Mouse (Mus musculus): ENCODE results near the gene Dnajc28.
A peak's percentile ranks its signal among the peaks of the same experiment; 100 is the strongest.
"Not testable (repeated sequence)": the region's sequence is repeated elsewhere in the genome, so short reads cannot be mapped to it uniquely, and the experiment has no call there.

Dnajc28 gene

DNA sequence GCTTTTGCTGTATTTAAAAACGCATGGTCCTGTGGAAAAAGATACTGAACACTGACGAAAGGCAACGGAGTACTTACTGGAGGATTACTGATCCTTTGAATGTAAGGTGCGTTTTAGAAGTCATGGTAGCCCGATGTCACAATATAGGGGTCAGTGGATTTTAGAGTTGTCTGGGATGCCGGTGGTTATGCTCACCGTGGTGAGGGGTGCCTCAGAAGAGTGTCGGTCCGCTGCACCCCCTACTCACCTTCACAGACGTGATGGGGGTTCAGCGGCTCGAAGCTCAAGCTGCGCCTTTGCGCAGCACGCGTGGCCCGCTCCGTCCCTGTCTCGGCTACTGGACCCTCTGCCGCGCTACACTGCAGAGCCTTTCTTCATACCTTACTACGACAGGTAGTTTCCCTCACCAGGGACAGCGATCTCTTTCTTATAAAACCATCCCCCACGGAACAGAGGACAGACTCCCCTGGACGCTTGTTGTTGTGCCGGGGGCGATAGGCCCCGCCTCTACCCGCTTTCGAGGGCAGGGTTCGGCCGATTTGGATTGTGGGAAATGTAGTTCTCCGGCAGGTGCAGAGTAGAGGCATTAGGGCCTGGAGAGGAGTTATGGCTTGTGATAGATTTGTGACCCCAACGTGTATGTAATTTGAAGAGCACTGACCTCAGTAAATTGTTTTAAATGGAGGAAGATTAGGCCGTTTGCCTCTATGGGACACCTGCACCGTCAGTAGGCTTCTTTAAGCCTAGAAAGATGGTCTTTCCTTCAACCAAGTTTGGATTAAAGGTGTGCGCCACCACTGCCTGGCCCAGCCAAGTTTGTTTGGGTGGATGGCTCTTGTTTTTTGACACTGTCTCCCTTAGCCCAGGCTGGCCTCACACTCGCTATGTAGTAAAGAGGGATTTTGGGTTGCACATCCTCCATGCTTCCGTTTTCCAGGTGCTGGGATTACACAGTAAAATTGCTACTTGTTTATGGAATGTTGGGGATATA is at the start of gene Dnajc28:
Gene Dnajc28, minus strand, starts transcription at position 516 of the 991 bp plus-strand sequence.
- peak; percentile 86 to 94 for DNase-seq (ENCODE audit: inconsistent age in 2 of 2, low spot score in 1 of 2)

DNA sequence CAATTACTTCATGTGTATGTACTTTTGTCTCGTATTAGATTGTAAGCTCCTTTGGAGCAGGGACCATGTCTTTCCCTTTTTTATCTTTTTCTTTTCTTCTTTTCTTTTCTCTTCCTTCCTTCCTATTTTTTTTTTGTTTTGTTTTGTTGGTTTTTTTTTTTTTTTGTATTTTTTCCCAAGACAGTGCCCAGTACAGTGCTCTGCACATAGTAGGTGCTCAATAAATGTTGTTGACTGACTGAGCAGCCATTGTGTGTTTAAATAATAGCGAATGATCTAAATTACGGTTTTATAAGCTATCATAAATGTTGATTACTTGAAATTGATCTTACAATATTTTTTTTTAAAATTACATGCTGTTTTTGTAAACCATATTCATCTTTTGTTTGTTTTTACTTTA is 45.0 kb upstream of the Dnajc28 start:
- no peak for DNase-seq (ENCODE audit: inconsistent age in 2 of 2, low spot score in 1 of 2)

DNA sequence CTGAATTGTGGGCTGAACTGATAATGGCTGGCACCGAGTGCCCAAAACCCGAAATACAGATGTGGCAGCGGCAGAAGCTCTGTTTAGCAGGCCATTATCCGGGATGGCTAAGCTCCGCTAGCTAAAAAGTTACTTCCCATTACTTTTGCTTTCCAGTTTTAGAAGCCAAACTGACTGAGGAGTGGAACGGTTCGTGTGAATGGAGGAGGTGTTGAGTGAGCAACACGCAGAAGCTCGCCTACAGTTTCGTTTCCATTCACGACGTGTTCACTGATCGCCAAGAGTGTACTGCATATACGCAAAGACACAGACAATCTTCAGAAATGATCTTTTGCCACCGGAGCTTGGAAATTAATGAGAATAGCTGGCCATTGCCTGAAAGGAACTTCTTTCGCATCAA is 43.5 kb upstream of the Dnajc28 start:
- DNase-seq (ENCODE audit: inconsistent age in 2 of 2, low spot score in 1 of 2) = no peak

DNA sequence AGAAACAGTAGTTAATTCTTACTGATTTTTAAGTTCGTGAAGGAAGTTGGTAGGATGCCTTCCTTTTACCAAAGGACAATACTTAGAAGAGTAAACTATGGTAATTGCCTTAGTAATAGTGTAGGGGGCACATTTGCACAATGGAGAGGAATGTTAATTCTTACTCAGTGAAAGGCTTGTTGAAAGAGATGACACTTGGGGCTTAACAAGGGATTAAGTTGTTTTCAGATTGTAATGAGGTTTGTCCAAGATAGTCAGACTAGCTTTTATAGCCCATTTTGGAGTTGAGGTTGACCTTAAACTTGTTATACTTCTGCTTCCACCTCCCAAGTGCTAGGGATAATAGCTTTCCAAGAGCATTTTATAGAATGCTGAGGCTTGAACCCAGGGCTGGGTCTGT is 42.6 kb upstream of the Dnajc28 start:
- DNase-seq (ENCODE audit: inconsistent age in 2 of 2, low spot score in 1 of 2) = no peak

DNA sequence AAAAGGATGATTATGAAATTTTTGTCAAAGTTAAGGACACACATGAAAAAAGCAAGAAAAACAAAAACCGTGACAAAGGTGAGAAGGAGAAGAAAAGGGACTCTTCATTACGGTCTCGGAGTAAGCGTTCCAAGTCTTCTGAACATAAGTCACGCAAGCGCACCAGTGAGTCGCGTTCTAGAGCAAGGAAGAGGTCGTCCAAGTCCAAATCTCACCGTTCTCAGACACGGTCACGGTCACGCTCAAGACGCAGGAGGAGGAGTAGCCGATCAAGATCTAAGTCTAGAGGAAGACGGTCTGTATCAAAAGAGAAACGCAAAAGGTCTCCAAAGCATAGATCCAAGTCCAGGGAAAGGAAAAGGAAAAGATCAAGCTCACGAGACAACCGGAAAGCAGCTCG is 41.0 kb upstream of the Dnajc28 start:
- no peak for DNase-seq (ENCODE audit: inconsistent age in 2 of 2, low spot score in 1 of 2)

DNA sequence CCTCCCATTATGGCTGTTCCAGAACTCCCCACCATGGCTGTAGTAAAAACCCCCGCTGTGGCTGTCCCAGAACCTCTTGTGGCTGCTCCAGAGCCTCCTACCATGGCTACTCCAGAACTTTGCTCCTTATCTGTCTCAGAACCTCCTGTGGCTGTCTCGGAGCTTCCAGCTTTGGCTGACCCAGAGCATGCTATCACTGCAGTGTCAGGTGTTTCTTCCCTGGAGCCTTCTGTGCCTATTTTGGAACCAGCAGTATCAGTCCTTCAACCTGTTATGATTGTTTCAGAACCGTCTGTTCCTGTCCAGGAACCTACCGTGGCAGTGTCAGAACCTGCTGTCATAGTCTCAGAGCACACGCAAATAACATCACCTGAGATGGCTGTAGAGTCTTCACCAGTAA is 39.6 kb upstream of the Dnajc28 start:
- DNase-seq (ENCODE audit: inconsistent age in 2 of 2, low spot score in 1 of 2) = no peak

GRCm38 (mm10) chr16:91657285-91657684 is 38.5 kb upstream of the Dnajc28 start:
- no peak for DNase-seq (ENCODE audit: inconsistent age in 2 of 2, low spot score in 1 of 2)

DNA sequence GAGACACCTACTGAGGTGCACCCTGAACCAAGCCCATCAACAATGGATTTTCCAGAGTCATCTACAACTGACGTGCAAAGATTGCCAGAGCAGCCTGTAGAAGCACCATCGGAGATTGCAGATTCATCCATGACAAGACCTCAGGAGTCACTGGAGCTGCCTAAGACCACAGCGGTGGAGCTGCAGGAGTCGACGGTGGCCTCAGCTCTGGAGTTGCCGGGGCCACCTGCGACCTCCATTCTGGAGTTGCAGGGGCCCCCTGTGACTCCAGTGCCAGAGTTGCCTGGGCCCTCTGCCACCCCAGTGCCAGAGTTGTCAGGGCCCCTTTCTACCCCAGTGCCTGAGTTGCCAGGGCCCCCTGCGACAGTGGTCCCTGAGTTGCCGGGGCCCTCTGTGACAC is 36.5 kb upstream of the Dnajc28 start:
- DNase-seq (ENCODE audit: inconsistent age in 2 of 2, low spot score in 1 of 2) = no peak

GRCm38 (mm10) chr16:91652191-91652590 is 33.4 kb upstream of the Dnajc28 start:
- no peak for DNase-seq (ENCODE audit: inconsistent age in 2 of 2, low spot score in 1 of 2)

- DNase-seq (ENCODE audit: inconsistent age in 2 of 2, low spot score in 1 of 2) = no peak
Measured at GRCm38 (mm10) chr16:91649781-91650180, 31.0 kb upstream of the Dnajc28 start.

DNA sequence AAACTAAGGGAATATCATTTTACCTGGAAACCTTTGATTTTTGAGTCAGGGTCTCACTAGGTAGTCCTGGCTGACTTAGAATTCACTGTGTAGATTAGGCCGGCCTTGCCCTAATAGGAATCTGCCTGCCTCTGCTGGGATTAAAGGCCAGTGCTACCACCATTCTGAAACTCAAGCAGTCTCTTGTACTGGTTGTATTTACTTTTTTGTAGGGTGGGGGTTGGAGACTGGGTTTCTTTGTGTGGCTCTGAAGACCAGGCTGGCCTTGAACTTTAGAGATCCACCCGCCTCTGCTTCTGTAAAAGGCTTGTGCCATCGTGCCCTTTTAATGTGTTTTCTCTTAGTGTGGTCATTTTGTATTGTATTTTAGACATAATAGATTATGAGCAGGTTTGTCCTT is 30.4 kb upstream of the Dnajc28 start:
- DNase-seq (ENCODE audit: inconsistent age in 2 of 2, low spot score in 1 of 2) = peak; percentile 50 to 80

- peak; percentile 87 to 96 for DNase-seq (ENCODE audit: inconsistent age in 2 of 2, low spot score in 1 of 2)
Measured at GRCm38 (mm10) chr16:91648220-91648550, 29.4 kb upstream of the Dnajc28 start.

DNA sequence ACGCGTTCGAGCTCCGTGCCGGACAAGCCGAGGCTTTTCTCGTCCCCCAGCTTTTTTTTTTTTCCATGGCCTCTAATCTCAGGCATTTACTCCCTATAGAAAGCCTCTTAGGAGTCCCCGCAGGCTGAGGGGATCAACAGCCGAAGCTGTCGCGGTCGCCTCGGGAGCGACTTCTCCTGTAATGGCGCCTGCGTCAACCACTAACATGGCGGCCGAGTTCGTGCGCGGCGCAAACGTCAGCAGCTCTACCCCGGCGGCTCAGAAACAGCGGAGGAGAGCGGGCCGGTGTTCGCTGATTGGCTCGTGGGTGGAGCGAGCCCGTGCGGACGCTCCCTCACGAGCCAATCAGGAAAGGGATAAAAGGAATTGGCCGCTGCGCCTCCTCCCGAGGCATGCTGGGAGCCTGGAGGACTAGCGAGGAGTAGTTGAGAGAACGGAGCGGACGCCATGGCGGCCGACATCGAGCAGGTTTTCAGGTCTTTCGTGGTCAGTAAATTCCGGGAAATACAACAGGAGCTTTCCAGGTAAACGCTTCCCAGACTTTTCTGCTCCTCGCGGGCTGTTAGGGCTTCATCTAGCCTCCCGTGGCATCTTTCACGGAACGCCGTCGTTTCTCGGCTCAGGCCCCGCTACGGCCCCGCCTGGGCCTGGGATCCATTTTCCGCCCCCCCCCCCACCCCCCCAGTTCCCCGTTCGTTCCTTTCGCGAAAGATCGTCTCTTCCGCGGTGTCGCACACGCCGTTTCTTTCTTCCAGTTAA is 28.8 kb upstream of the Dnajc28 start, which contains the start of gene Son:
Gene Son, plus strand, starts transcription at position 46 of the 759 bp plus-strand sequence.
- peak; percentile 98 for DNase-seq (ENCODE audit: inconsistent age in 2 of 2, low spot score in 1 of 2)

GRCm38 (mm10) chr16:91646681-91647419 is 28.0 kb upstream of the Dnajc28 start, which contains the start of gene Gart:
Gene Gart, minus strand, starts transcription at chr16:91646952.
- DNase-seq (ENCODE audit: inconsistent age in 2 of 2, low spot score in 1 of 2) = peak; percentile 96 to 98

DNA sequence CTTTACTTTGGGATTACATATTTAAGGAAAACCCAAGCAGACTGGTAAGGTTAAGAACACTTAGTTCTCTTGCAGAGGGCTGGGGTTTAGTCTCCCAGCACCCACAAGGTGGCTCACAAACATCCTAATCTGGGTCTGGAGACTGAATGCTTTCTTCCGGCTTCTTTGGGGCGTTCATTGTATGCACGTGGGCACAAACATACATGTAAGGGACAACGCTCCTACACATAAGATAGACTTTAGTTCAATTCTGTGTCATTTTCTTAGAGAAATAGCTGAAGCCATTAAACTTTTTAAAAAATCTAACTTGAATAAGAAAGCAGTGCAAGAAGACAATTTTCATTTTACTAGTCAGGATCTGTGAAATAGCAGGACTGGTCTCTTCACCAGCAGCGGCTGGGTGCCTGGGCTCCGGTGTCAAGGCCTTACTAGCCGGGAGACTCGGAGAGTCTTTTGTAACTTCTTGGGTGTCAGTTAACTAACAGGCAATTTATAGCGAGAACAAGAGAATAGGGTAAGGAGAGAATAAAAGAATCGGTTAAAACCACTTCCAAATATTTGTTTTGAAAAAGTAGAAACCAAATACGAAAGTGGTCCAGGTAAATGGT is 27.3 kb upstream of the Dnajc28 start:
- DNase-seq (ENCODE audit: inconsistent age in 2 of 2, low spot score in 1 of 2) = peak in 1 of 2 experiments; percentile 67

DNA sequence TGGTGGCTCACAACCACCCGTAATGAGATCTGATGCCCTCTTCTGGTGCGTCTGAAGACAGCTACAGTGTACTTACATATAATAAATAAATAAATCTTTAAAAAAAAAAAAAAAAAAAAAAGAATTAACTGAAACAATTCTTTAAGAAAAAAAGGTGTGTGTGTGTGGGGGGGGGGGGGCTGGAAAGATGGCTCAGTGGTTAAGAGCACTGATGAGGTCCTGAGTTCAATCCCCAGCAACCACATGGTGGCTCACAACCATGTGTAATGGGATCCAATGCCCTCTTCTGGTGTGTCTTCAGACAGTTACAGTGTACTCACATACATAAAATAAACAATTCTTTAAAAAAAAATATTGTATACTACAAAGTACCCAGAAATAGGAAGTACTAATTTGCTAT is 26.6 kb upstream of the Dnajc28 start:
- DNase-seq (ENCODE audit: inconsistent age in 2 of 2, low spot score in 1 of 2) = not testable (repeated sequence)

GRCm38 (mm10) chr16:91644901-91645300 is 26.1 kb upstream of the Dnajc28 start:
- no peak for DNase-seq (ENCODE audit: inconsistent age in 2 of 2, low spot score in 1 of 2)

DNA sequence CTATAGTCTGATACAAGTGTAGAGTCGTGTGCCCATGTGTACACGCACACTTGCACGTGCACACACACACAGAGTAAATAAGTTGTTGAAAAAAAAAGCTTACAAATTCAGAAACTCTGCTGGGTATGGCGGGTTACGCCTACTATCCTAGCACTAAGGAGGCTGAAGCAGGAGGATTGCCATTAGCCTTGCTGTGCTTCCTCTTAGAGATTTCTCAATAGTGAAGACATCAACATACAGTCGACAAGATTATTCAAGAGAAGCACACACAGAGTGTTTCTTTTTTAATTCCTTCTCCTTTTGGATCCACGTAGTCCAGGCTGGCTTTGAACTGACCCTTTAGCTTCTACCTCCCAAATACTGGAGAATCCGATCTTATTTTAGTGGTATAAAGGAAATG is 21.3 kb upstream of the Dnajc28 start:
- no peak for DNase-seq (ENCODE audit: inconsistent age in 2 of 2, low spot score in 1 of 2)

GRCm38 (mm10) chr16:91639636-91640035 is 20.8 kb upstream of the Dnajc28 start:
- no peak for DNase-seq (ENCODE audit: inconsistent age in 2 of 2, low spot score in 1 of 2)

GRCm38 (mm10) chr16:91639161-91639560 is 20.3 kb upstream of the Dnajc28 start:
- peak; percentile 80 for DNase-seq (ENCODE audit: inconsistent age in 2 of 2, low spot score in 1 of 2)

GRCm38 (mm10) chr16:91633641-91634040 is 14.8 kb upstream of the Dnajc28 start:
- DNase-seq (ENCODE audit: inconsistent age in 2 of 2, low spot score in 1 of 2) = no peak
